Mouse (Mus musculus) neural tube, embryonic 11.5 days (tissue): ENCODE data around the gene Tmem52b. TPM values are rescaled to one million over a fixed set of nuclear protein-coding genes. Genes with fewer than 3 reads are reported as not detected.

ENCODE experiments used
- ATAC-seq: fragments of 200-750 bp; cut with Nextera tagmentation; 2 replicates; pipeline ENCODE4 v1.8.0; 2017; ENCODE audit warnings: moderate number of reproducible peaks, mild to moderate bottlenecking, moderate TSS enrichment, moderate library complexity; ENCODE audit not compliant: insufficient read depth, low FRiP score, low TSS enrichment
- DNase-seq: peaks from one replicate; pipeline ENCODE4 v3.0.0-alpha.2; 2015; ENCODE audit warnings: low spot score
- H3K27ac ChIP-seq: fragments of 300-500 bp; sonication (generic); 2 replicates; pipeline ENCODE4 v1.5.1; 2014; ENCODE audit warnings: low read depth, mild to moderate bottlenecking, low read length
- H3K27me3 ChIP-seq: fragments of 300-500 bp; sonication (generic); 2 replicates; pipeline ENCODE4 v1.6.1; 2014; ENCODE audit warnings: mild to moderate bottlenecking, low read length, mixed read lengths; ENCODE audit not compliant: control insufficient read depth, insufficient read depth
- H3K36me3 ChIP-seq: fragments of 300-500 bp; sonication (generic); 2 replicates; pipeline ENCODE4 v1.6.1; 2014; ENCODE audit warnings: mild to moderate bottlenecking, low read length, moderate library complexity, mixed read lengths; ENCODE audit not compliant: control insufficient read depth, insufficient read depth
- H3K4me1 ChIP-seq: fragments of 300-500 bp; sonication (generic); 2 replicates; pipeline ENCODE4 v1.6.1; 2014; ENCODE audit warnings: low read length, mixed read lengths; ENCODE audit not compliant: control insufficient read depth, insufficient read depth
- H3K4me2 ChIP-seq: fragments of 300-500 bp; sonication (generic); 2 replicates; pipeline ENCODE4 v1.6.1; 2014; ENCODE audit warnings: low read depth, mild to moderate bottlenecking, moderate library complexity
- H3K4me3 ChIP-seq: fragments of 300-500 bp; sonication (generic); 2 replicates; pipeline ENCODE4 v1.5.1; 2014; ENCODE audit warnings: low read depth, low read length
- H3K9ac ChIP-seq: fragments of 300-500 bp; sonication (generic); 2 replicates; pipeline ENCODE4 v1.6.1; 2014; ENCODE audit warnings: mild to moderate bottlenecking, low read length
- H3K9me3 ChIP-seq: fragments of 300-500 bp; sonication (generic); 2 replicates; pipeline ENCODE4 v1.6.1; 2016; ENCODE audit warnings: low read length; ENCODE audit not compliant: control insufficient read depth
- WGBS: fragments of 180-500 bp; shearing (Covaris S2); extraction: QIAGEN DNeasy Blood & Tissue Kit; methylation state at CpG from one replicate; pipeline ENCODE4 v1.1.7; 2014; 5-methylcytosine and 5-hydroxymethylcytosine counted together
- polyA plus RNA-seq: library from polyadenylated mRNA; unstranded; fragments of >200 nt; fragmentation: Nextera tagmentation; extraction: Ambion mirVana; gene quantifications from 2 replicates; pipeline ENCODE4 v1.2.1, GENCODE M21; 2014

The Tmem52b gene
- polyA plus RNA-seq, 1 experiment from 2014 or later = not detected

GRCm38 (mm10) chr6:129558946-129559640 is 46.7 kb downstream of the Tmem52b start:
- H3K4me1 ChIP-seq = peaks cover 5% of the 10 kb centered on the region; the same call in 1 of the 2 replicates
- no peak overlapping the region for H3K4me2 ChIP-seq
- DNase-seq (peak; percentile 77), ATAC-seq (peak; percentile 88)
- 18% methylated on average over 12 of the region's 12 CpGs for WGBS
- no peaks in the 10 kb centered on the region for H3K9me3 ChIP-seq
- no peaks in the 10 kb centered on the region for H3K36me3 ChIP-seq
- H3K27ac ChIP-seq = no peak overlapping the region
- no peaks in the 10 kb centered on the region for H3K27me3 ChIP-seq
- no peak overlapping the region for H3K4me3 ChIP-seq
- H3K9ac ChIP-seq = no peak overlapping the region

DNA sequence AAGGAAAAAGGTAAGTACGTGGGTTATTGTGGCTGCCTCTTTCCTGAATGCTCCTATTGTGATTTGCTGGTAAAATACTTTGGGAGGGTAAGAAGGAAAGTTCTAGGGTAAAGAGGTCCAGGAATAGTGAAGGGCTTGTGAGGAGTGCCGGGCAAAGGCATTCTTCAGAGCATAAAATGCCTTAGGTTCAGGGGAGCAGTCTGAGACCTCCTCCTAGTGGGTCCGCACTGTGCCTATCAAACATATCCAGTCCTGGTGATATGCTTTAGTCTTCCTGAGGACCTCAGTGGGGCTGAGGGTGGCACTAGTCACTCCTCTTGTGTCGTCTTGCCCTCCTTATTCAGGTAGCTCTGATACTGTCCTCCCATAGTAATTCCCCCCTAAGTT is 47.3 kb downstream of the Tmem52b start:
- no peaks in the 10 kb centered on the region for H3K36me3 ChIP-seq
- no peaks in the 10 kb centered on the region for H3K9me3 ChIP-seq
- ATAC-seq = no peak
- no peak overlapping the region for H3K27ac ChIP-seq
- DNase-seq = no peak
- H3K4me1 ChIP-seq = peaks cover 5% of the 10 kb centered on the region; the same call in 1 of the 2 replicates
- 52% methylated on average over 4 of the region's 4 CpGs for WGBS
- no peaks in the 10 kb centered on the region for H3K27me3 ChIP-seq
- H3K4me3 ChIP-seq = no peak overlapping the region
- H3K4me2 ChIP-seq = no peak overlapping the region
- no peak overlapping the region for H3K9ac ChIP-seq

- H3K4me2 ChIP-seq = no peak overlapping the region
- ATAC-seq = no peak
These were observed 52.9 kb downstream of the Tmem52b start for GRCm38 (mm10) chr6:129565257-129565656.

More at GRCm38 (mm10) chr6:129565257-129565656, 52.9 kb downstream of the Tmem52b start:
- H3K36me3 ChIP-seq = no peaks in the 10 kb centered on the region
- H3K4me3 ChIP-seq = no peak overlapping the region
- H3K9ac ChIP-seq = no peak overlapping the region
- no peak overlapping the region for H3K27ac ChIP-seq
- no peaks in the 10 kb centered on the region for H3K27me3 ChIP-seq
- WGBS = 87% methylated on average over 2 of the region's 2 CpGs
- no peaks in the 10 kb centered on the region for H3K9me3 ChIP-seq
- no peaks in the 10 kb centered on the region for H3K4me1 ChIP-seq
- DNase-seq = no peak

Other genes starting within 250 kb of the Tmem52b start
- gene Cd69, start 237.1 kb upstream of the Tmem52b start, polyA plus RNA-seq = 0.28 TPM in 1 of 2 replicates, not detected in the other
- gene 4922502D21Rik, start 180.8 kb upstream of the Tmem52b start, polyA plus RNA-seq = not detected in 2 replicates
- 0.49 and 0.53 TPM in 2 replicates for gene Clec12a, start 169.9 kb upstream of the Tmem52b start, polyA plus RNA-seq
- 0.37 TPM in 1 of 2 replicates, not detected in the other for gene Clec12b, start 126.7 kb upstream of the Tmem52b start, polyA plus RNA-seq
- 11.8 and 13.4 TPM in 2 replicates for gene Clec1b, start 115.3 kb upstream of the Tmem52b start, polyA plus RNA-seq
- gene Clec9a, start 103.7 kb upstream of the Tmem52b start, polyA plus RNA-seq = 0.37 and 0.59 TPM in 2 replicates
- 1.6 and 1.8 TPM in 2 replicates for gene Clec1a, start 60.6 kb upstream of the Tmem52b start, polyA plus RNA-seq
- gene Olr1, start 5.4 kb upstream of the Tmem52b start, polyA plus RNA-seq = not detected in 2 replicates
- gene Gabarapl1, start 20.6 kb downstream of the Tmem52b start, polyA plus RNA-seq = 24.3 and 24.6 TPM in 2 replicates
- gene Klre1, start 65.3 kb downstream of the Tmem52b start, polyA plus RNA-seq = not detected in 2 replicates
- not detected in 2 replicates for gene Klrd1, start 79.2 kb downstream of the Tmem52b start, polyA plus RNA-seq
- gene Klrk1, start 111.3 kb downstream of the Tmem52b start, polyA plus RNA-seq = 0.07 and 0.12 TPM in 2 replicates
- gene Klrc3, start 130.8 kb downstream of the Tmem52b start, polyA plus RNA-seq = not detected in 2 replicates
- gene Klrc2, start 148.1 kb downstream of the Tmem52b start, polyA plus RNA-seq = not detected in 2 replicates
- gene Klrc1, start 166.4 kb downstream of the Tmem52b start, polyA plus RNA-seq = not detected in 2 replicates
- gene Klri1, start 204.6 kb downstream of the Tmem52b start, polyA plus RNA-seq = not detected in 2 replicates
- gene Klri2, start 227.9 kb downstream of the Tmem52b start, polyA plus RNA-seq = not detected in 2 replicates